Mouse (Mus musculus) left cerebral cortex, adult 8-10 months (tissue): ENCODE data around the gene Cd68. TPM values are rescaled to one million over a fixed set of nuclear protein-coding genes. Genes with fewer than 3 reads are reported as not detected.

Experiments
- DNase-seq, 2 experiments: peaks; one replicate each; pipeline ENCODE4 v3.0.0; 2022; ENCODE audit warnings: low spot score in 2 of 2
- total RNA-seq, 4 experiments: library from RNA; stranded (reverse); gene quantifications; 2 replicates each; pipeline ENCODE4 v1.2.4; 2022

Cd68 gene
- total RNA-seq, 4 experiments from 2014 or later: 14.1 to 63.3 (median 34.2) TPM

GRCm38 (mm10) chr11:69671726-69672124 lies 5.8 kb upstream of the Cd68 start:
- DNase-seq: no peak

- DNase-seq: peak; percentile 81 to 90
Observed at GRCm38 (mm10) chr11:69670786-69671725, 5.1 kb upstream of the Cd68 start.

GRCm38 (mm10) chr11:69666665-69667005 lies 682 bp upstream of the Cd68 start:
- DNase-seq: no peak

DNA sequence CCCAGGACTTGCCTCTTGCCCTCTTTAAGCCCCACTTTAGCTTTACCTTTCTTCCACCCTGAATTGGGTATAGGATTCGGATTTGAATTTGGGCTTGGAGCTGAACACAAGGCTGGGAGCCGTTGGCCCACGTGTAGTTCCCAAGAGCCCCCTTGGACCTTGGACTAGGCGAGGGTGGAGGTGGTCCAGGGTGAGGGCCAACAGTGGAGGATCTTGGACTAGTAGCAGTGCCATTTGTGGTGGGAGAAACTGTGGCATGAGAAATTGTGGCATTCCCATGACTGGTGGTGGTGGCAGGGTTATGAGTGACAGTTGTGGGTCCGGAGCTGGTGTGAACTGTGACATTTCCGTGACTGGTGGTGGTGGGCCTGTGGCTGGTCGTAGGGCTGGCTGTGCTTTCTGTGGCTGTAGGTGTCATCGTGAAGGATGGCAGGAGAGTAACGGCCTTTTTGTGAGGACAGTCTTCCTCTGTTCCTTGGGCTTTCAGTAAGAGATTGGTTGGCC lies 444 bp downstream of the Cd68 start:
- DNase-seq: no peak

DNA sequence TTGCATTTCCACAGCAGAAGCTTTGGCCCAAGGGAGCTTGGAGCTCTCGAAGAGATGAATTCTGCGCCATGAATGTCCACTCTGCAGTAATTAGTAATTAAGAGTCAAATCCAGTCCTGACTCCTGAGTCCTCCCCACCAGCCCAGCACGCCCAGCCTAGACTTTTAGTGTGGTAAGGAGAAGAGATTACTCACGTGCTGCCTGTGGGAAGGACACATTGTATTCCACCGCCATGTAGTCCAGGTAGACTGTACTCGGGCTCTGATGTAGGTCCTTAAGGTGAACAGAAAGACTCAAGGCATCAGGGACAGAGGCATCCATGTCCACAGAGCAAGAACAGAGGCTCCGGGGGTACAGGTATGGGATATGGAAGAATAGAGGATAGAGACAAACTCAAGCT lies 1.1 kb downstream of the Cd68 start:
- no peak for DNase-seq

DNA sequence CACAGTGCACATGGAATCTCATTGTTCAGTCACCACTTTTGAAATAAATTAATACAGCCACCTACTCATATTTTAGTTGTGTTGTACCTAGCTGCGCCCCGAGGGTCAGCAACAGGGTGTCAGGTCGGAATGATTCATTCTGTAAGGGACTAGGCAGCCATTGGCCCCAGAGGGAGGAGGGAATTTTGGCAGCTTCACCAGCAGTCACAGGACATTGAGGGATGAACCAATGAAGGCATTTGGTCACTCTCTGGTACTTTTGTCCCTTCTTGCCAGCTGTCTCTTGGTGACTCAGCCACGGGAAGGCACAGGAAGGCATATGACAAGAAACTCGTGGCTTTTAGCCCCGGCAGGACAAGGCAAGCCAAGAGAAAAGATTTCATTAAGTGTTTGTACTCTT lies 2.2 kb downstream of the Cd68 start:
- DNase-seq: no peak

GRCm38 (mm10) chr11:69662967-69663671 lies 2.8 kb downstream of the Cd68 start:
- no peak for DNase-seq

GRCm38 (mm10) chr11:69662213-69662966 lies 3.6 kb downstream of the Cd68 start, which contains the start of gene Mpdu1:
Gene Mpdu1, minus strand, starts transcription at chr11:69662642.
- peak; percentile 84 to 96 for DNase-seq

DNA sequence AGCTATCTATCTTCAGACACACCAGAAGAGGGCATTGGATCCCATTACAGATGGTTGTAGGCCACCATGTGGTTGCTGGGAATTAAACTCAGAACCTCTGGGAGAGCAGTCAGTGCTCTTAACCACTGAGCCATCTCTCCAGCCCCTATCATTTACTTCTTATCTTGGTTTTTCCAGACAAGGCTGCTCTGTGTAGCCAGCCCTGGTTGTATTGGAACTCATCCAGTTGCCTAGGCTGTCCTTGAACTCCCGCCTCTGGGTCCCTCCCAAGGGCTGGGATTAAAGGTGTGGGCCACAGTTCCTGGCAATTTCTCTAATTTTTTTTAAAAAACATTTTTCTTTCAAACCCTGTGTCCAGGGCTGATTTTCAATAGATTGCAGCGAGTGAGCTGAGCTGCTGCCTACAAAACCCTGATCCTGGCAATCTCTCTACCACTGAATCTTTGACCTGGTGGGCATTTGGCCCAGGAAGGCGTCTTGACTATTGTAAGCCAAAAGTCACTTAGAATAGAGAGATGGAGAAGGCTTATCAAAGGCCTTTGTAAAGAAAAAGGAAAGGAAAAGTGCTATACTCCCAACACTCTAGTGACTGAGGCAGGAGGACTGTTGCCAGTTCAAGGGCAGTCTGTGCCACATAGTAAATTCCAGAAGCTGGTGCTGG lies 4.6 kb downstream of the Cd68 start:
- DNase-seq: no peak

GRCm38 (mm10) chr11:69657462-69657881 lies 8.5 kb downstream of the Cd68 start:
- no peak for DNase-seq

DNA sequence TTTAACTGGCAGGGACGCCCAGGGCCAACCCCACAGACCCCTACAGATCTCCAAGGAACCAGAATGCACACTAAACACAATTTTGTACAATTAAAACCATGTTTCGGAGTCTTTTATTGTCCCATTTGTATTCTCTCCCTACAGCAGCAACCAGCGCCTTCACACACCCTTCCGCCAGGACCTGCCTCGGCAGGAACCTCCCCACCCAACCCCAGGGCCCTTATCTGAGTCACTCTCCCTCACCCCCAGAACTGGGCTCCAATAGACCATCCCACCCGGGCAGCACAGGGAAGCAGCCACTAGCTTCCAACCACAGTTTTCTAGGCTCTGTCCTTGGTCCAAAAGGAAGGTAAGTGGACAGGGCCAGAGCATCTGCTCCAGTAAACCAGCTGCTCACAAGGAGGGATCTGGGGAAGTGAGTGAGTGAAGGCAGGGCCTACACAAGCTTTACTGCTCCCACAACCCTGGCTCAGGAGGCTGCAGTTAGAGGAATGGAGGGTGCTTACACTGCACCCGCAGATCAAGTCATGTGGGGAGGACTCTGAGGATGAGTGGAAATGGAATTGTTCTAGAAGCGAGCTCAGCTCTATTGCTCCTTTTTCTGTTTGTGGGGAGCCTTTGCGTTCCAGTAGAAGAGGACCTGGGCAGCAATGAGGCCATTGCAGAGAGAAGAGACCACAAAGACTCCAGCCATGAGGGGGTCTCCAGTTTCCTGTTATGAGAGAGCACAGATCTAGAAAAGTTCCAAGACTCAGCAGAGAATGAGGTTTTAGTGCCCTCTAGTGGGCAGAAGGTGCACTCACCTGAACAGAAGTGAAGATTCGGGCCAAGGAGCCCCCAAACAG lies 9.1 kb downstream of the Cd68 start:
- DNase-seq: no peak

DNA sequence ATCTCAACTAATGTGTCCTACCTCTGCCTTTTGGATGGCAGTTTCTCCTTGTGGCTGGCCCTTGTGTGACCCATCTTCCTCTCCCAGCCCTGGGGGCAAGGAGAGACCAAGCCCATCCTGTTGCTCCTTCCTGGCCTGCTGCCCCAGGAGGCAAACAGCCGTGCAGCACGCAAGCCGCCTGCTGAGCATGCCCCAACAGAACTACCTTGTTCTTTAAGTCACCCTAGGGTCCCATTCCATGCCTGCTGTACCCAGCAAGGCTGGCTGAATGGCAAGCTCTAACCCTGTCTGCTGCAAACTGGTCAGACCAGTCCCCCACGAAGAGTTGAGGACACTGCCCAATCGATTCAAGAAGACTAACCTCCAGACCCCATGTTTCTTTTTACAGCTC lies 9.9 kb downstream of the Cd68 start:
- no peak for DNase-seq

- DNase-seq: peak in 1 of 2 experiments; percentile 62
Observed at GRCm38 (mm10) chr11:69655264-69656064, 10.5 kb downstream of the Cd68 start, which contains the start of gene Sox15. Gene Sox15, plus strand, starts transcription at chr11:69655314.

GRCm38 (mm10) chr11:69654760-69655159 lies 11.2 kb downstream of the Cd68 start:
- no peak for DNase-seq

GRCm38 (mm10) chr11:69653399-69653798 lies 12.6 kb downstream of the Cd68 start:
- DNase-seq: no peak

- no peak for DNase-seq
Observed at GRCm38 (mm10) chr11:69645860-69646259, 20.1 kb downstream of the Cd68 start.

DNA sequence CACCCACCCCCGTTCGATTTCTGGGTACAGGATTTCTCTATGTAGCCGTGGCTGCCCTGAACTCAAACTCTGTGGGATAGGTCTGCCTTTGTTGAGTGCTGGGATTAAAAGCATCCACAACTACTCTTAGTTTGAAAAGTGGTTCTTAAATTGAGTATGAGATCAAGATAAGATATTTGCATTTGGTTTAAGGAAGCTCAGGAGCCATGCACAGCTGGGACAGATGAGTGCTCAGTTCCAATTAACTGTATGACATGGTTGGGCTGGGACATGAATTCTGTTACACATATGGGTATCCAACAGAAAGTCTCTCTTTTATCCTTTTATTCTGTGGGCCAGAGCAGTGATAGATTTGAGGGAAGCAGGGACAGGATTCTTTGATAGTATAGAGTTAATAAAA lies 30.5 kb downstream of the Cd68 start:
- no peak for DNase-seq

DNA sequence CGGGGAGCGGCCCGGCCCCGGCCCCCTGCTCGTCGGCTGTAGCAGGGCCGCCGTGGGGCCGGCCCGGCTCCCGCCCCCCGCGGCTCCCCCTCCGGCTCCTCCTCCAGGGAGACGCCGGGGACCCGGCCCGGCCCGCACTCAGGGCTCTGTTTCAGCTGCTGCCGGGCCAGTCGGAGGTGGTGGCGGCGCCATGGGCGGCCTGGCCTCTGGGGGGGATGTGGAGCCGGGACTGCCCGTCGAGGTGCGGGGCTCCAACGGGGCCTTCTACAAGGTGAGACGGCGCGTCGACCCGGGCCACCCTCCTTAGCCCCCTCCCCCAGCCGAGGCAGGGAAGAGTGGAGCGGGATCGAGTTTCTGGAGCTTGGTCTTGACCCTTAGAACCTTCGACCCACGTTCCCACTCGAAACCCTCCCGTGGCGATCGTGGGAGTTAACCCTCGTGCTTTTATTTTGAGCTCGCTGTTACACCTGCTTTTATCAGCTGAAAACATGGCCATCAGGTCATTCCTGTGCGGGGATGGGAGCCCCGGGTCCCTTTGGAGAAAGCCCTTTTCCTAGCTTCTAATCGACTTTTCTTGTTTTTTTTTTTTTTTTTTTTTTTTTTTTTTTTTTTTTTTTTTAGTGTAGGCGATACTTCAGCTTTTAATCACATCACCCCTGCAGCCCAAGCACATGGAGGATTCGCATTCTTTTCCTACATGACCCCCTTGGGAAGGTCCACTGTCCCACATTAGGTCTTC lies 32.7 kb downstream of the Cd68 start:
- DNase-seq: peak in 1 of 2 experiments; percentile 48
